Mouse (Mus musculus) T-helper 2 cell (primary cell): ENCODE measurements around the gene Zc3h10.
"Not testable (repeated sequence)": the region's sequence is repeated elsewhere in the genome, so short reads cannot be mapped to it uniquely, and the experiment has no call there.

ENCODE experiments used
- in situ Hi-C: fragments of 300-600 bp; cut with MboI, MseI; formaldehyde crosslinking; loops from one replicate; pipeline ENCODE4 v1.15.1; 2025; ENCODE audit warnings: high pct_unique_total_duplicates

Gene Zc3h10

DNA sequence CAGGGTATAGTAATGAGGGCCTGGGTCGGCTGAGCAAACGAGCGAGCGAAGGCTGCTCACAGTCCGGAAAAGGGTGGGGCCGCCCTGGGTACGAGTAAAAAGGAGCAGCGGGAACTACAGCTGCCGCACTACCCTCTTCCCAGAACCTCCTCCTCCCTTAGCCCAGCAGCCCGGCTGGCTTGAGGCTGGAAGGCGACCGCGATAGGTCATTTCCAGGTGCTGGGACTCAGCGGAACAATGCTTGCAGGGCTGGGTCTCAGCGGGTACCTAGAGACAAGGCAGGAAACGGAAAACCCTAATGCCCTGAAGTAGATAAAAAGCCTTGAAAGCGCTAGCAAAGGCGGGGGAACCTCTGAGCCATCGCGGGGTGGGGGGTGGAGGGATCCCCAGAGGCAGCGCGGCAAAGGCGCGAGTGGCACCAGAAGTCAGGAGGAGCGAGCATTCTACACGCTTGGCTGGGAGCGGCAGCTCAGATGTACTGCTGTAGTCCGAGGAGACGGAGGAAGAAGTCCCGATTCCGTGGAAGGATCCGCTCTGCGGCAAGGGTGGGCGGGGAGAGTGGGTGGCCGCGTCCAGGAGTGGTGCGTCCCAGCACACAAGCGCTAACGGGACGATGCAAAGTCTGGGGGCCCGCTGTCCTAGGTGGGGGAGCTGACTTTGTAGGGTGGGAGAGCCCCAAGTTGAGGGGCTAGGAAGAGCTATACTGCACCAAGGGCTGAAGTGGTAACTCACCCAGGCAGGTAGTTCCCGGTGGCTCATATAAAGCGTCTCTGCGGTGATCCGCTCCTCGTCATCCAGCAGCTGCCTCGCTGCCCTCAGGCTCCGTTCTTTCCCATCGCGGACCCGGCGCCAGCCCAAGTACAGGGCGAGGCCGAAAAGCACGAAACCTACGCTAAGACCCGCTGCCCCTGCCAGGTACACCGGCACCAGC is 22.6 kb downstream of the Zc3h10 start:
- in situ Hi-C loops = loop anchor here (5.0 kb wide), 1 partner anchor 33 kb away; the partner anchor contains the start of gene Myl6

DNA sequence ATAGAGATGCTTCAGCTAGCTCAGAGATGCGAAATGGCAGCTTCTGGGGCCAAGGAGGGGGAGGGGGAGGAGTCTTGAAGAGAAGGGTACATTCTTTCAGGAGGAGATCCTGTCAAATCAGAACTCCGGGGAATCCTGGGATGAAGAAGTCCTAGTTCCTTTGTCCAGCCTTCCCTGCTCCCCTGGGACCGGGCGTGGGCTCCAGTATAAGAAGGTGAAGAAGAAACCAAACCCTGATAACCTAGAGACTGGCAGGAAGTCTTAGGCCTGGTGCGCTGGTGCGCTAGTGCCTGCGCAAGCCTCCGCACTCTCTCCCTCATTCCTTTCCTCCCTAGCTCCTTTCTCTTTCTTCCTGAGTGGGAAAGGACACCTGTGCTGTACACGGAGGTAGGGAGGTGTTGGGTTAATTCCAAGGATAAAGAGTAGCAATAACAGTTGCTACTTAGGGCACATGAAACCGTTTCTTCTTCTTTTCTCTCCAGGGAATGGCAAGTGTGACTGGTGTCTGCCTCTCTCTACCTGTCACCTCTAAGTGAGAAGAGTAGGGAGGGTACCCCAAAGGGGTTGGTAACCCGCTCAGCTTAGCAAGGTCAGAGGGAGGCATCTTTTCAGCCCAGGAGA is 23.4 kb downstream of the Zc3h10 start:
- in situ Hi-C loops = no loop called here

DNA sequence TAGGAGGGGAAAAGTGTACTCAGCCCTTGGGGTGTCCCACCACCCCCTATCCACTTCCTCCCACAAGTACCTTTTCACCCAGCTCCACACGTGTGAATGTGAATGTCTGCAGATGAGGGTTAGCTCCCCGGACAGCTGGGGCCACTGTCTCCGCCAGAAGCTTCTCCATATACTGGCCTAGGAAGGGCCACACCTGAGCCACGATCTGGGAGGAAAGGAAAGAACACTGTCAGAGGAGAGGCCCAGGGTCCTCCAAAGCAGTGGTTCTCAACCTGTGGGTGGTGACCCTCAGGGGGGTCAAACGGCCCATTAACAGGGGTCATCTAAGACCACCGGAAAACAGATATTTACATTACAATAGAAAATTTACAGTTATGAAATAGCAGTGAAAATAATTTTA is 25.2 kb downstream of the Zc3h10 start:
- in situ Hi-C loops = no loop called here

DNA sequence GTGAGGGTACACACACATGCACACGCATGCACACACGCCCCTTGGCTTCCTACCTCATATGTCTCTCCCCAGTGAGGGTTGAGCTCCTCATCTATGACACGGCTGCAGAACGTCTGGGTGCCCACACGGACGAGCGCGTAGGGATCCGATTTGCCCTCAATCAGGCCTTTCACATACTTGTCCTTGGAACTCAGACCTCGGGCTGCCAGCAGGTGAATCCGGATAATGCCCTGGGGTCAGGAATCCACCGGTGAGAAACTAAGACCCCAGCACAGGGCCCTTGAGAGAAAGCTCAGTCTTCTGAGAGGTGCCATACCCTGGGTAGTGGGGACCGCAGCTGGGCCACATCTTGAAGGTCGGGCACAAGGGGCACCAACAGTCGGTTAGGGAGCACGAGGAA is 27.0 kb downstream of the Zc3h10 start:
- in situ Hi-C loops = no loop called here

DNA sequence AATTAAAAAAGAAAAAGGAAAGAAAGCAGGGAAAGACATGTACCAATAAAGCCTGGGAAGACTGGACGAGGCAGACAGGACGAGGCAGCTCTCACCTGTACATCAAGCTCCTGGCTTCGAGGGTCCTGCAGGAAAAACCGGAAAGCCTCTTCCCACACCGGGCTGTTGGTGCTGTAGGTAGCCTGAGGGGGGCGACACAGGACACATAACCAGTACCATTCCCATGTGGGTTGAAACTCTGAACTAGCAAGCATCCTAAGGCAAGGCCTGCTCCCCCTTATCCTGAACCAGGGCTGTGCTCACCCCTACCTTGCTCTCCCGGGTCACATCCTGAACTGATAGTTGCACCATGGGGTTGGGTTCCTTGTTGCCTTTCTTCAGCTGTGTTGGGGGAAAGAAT is 28.7 kb downstream of the Zc3h10 start:
- in situ Hi-C loops = no loop called here

DNA sequence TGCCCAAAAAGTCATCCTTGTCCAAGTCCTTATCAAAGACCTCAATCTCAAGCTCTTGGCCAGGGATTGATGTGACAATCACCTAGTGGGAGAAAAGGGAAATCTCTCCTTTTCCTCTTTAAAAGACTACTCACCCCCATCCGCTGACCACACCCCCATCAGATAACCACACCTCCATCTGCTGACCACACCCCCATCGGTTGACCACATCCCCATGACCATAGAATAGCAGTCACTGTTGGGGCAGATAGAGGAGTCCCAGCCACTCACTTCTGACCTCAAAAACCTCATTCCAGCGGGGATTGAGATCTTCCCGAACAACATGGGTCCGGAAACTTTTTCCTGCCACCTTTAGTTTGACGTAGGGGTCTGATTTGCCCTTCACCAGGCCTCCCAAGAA is 30.9 kb downstream of the Zc3h10 start:
- in situ Hi-C loops = no loop called here

DNA sequence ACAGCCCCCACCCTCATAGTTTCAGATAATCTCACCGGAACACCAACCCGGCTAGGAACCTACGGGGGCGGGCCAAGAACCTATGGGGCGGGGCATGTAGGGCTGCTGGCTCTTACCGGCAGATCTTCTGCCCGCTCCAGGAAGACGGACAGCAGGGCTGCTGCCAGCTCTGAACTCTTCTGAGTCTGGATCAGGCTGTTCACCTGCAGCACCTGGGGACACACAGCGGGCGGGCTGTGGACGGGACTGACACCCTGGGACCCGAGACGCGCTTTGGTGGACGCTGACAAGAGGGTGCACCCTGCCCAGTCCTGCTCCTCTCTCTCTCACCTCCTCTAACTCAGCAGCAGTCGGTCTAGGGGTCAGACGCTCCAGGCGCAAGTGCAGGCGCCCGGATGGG is 31.5 kb downstream of the Zc3h10 start:
- in situ Hi-C loops = no loop called here

DNA sequence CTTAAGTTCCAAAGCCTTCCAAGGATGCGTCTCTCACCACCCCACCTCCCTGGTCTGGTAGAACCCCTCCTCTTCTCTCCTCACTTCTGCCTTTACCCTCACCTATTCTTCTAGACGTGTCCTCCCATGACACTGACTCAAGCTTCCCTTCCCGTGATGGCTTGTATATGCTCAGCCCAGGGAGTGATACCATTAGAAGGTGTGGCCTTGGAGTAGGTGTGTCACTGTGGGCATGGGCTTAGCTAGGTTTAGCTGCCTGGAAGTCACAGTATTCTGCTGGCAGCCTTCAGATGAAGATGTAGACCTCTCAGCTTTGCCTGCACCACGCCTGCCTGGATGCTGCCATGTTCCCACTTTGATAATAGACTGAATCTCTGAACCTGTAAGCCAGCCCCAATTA is 32.5 kb downstream of the Zc3h10 start:
- in situ Hi-C loops = no loop called here

DNA sequence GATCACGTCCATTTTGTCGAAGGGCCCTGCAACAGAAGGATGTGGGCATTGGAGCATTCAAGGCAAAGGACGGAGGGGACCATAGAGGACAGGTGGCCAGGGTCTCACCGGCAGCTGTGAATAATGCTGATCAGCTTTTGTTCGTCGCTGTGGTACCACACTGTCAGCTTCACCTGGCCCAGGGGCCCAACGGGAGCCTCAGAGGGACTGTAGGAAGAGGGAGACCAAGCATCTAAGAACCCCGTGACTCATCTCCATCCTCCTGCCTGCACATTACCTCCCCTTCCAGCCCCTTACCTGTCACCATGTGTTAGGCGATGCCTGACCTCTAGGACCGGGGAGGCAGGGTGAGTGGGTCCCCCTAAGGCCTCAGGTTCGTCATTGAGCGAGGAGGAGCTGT is 35.8 kb downstream of the Zc3h10 start:
- in situ Hi-C loops = no loop called here

DNA sequence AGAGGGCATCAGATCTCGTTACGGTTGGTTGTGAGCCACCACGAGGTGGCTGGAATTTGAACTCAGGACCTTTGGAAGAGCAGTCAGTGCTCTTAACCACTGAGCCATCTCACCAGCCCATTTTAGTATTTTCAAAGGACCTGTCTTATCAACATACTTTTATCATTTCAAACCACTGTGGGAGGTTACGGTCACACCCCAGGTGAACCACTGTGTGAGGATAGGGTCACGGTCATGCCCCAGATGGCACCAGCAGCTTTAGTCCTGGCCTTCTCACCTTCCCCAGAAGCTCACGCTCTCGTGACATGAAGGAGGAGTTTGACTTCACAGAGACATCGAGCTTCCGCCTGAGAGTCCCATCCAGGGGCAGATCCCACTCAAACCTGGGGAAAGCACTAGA is 36.4 kb downstream of the Zc3h10 start:
- in situ Hi-C loops = no loop called here

DNA sequence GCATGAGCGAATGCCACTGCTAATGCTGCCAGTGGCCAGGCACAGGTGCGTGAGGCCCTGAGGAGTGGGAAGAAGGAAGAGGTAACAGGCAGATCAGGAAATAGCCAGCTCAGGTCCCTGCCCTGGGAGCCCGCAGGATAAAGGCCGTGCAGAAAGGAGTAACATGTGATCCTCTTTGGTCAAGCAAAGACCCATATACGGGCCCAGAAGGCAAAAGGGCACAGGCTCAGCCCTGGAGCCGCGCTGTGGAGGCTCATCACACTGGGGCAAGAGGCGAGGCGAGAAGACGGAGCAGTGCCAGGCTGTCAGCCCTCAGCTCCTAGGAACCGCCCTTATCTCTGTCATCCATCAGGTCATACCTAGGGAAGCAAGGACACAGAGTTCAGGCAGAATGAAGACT is 37.3 kb downstream of the Zc3h10 start:
- in situ Hi-C loops = no loop called here

DNA sequence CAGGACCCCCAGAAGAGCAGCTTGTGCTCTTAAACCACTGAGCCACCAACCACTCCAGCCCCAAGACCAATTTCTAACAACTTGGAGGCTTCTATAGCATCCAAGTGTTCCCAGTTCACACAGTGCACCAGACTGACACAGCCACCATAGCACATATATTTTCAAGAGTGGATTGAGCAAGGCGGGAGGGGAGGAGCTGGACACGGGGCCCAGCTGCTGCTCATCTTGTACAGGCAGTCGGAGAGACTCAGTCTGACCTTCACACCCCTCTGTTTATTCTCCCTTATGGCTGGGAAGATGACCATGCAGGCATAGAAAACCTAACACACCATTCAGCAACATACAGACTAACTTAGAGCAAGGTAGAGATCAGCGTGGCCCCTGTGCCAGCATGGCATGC is 37.7 kb downstream of the Zc3h10 start:
- in situ Hi-C loops = no loop called here

DNA sequence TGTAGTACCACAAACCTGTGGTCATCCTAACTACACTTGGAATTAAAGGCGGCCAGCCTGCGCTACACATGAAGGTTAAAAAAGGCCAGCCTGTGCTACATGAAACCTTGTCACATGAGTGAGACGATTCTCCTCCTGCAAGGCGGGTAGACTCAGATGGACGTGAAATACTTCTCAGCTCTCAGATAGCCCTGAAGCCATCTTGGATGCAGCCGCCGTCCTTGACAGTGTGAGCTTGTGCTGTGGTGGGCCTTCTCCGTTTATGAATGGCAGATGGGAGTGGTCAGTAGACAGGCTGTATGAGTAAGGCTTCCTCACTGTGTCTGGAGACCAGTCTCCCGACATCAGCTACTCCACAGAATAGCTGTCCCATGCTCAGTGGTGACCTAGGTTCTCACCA is 38.4 kb downstream of the Zc3h10 start:
- in situ Hi-C loops = no loop called here

DNA sequence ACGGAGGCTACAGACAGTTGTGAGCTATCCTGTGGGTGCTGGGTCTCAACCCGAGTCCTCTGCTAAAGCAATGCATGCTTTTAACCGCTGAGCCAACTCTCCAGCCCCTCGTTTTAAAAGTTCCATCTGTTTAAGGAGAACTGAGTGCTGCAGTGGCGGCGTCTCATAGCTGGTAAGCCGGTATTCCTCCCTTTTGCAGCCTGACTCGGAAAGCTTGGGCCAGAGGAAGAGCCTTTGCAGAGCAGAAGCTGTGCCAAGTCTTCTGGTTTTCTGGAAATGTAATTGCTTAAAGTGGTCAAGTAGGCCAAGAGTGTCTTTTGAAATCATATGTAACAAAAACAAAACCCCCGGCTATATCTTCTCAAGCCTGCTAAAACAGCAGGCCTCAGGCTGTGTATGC is 39.3 kb downstream of the Zc3h10 start:
- in situ Hi-C loops = no loop called here

DNA sequence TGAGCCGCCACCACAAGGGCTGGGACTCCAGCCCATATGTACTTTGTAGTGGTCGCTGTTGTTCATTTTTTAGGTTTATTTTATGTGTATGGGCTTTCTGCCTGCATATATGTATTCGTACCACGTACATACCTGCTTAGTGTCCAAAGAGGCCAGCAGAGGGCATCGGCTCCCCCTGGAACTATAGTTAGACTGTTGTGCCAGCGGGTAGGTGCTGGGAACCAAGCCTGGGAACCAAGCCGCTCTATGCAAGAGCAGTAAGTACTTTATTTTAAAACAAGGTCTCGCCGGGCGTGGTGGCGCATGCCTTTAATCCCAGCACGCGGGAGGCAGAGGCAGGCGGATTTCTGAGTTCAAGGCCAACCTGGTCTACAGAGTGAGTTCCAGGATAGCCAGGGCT is 41.6 kb downstream of the Zc3h10 start:
- in situ Hi-C loops = no loop called here

DNA sequence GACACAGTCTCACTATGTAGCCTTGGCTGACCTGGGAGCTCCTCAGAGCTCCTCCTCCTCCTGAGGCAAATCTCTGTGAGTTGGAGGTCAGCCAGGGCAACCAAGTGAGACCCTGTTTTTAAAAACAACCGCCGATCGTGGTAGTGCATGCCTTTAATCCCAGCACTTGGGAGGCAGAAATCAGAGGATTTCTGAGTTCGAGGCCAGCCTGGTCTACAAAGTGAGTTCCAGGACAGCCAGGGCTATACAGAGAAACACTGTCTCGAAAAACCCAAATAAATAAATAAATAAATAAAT is 42.3 kb downstream of the Zc3h10 start:
- in situ Hi-C loops = not testable (repeated sequence)

DNA sequence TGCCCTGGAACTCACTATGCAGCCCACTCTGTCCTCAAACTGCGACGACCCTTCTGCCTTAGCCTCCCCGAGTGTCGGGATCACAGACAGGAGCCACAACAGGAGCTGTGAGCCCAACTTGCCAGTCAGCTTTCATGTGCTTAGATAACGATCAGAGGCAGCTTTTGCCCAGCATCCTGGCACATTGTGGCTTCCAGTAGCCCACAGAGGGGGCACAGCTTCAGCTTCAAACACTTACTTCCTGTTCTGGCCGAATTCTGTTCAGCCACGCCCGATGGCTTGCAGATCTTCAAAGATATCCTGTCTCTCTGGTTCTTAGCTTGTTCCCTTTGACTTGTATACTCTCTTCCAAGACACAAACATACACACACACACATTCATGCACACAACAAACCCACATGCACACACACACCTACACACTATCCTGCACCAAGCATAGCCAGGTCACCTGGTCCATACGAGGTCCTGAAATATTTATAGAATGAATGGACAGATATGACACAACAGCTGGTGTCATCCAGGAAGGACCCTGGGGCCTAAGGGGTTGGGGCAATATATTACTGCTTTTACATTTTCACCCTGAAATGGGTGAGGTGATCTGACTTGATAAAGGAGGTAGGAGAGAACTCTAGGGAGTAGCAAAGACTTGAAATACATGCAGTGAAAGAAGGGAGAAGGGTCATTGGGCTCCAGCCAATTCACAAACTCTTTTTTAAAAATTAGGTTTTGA is 42.8 kb downstream of the Zc3h10 start:
- in situ Hi-C loops = no loop called here

DNA sequence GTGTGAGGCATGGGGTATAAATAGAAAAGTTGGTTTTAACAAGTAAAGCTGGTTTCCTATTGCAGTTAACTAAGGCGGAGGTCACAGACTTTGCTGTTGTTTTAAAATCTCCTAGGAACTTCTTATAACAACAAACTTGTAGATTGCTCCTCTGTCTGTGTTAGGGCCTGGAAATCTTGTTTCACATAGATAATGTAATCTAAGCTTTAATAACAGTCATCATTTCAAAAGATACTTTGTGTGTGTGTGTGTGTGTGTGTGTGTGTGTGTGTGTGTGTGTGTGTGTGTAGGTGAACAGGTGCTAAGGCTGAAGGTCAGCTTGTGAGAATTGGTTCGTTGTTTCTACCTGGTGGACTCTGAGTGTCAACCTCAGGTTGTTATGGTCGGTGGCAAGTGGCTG is 43.6 kb downstream of the Zc3h10 start:
- in situ Hi-C loops = no loop called here

DNA sequence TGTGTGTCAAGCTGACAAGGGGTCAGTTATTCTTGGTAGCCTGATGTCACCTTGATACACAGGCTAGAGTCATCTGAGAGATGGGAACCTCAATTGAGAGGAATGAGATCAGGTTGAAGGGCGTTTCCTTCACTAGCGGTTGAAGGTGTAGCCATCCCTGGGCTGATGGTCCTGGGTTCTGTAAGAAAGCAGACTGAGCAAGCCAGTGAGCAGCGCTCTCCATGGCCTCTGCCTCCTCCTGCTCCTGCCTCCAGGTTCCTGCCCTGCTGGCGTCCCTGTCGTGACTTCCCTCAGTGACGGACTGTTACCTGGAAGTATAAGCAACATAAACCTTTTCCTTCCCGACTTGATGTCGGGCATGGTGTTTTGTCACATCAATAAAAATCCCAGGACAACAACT is 44.0 kb downstream of the Zc3h10 start:
- in situ Hi-C loops = no loop called here

DNA sequence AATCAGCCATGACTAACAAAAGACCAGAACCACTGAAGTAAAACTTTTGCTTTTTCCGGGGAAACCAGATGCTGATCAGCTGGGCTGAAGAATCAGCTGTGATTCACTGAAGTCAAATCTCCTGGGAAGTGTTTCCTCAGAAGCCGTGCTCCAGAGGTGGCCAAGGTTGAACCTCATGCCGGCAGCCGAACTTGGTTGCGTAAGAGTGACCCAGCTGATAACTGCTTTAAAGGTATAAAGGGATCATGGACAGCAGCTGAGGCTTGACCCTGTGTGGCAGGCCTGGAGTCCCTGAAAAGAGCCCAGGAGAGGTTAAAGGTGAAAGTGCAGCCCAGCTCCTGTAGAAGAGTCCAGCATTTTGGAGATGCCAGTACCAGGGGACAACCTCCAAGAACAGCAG is 45.2 kb downstream of the Zc3h10 start:
- in situ Hi-C loops = no loop called here

DNA sequence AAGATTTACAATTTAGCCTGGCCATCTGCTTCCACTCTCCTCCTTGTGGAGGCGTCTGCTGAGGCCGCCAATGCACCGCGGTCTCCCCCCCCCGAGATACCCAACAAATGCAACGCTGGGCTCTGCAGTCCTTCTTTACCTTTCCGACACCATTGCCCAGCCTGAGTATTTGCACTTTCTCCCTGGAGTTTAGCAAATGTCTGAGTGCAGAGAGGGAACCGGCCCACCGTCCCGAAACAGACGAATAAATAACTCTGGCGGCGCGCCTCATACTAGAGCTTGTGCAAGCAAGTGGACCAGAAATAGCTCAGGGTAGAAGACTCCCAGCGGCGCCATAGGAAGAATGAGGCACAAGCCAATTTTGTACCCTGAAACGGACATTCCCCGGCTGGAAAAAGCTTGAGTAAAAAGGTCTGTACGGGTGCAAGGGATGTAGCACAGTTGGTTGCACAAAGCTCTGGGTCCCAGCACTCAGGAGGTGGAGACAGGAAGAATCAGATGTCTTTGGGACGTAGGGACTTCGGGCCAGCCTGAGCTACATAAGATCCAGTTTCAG is 48.4 kb downstream of the Zc3h10 start:
- in situ Hi-C loops = no loop called here

DNA sequence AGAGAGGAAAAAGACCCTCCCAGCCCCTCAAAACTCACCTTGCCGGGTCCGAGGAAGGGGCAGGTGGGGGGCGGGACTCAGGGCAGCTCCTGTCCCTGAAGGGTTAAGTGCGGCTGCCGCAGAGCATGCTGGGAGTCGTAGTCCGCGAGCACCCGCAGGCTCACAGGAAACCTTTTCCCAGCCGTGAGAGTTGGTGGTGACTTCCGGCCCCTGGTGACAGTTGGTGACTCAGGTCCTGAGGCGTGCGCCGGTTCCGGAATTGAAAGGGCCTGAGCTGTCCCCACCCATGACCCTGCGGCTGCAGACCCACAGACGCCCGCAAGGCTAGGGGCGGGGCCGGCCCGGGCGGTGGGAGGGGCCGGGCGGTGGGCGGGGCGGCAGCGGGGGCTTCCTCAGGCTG is 49.0 kb downstream of the Zc3h10 start, which contains the start of gene Myl6b:
TSS of gene Myl6b (minus strand) at position 96 of the 400 bp plus-strand sequence.
- in situ Hi-C loops = no loop called here
